Mouse (Mus musculus) CH12.LX (cell line): ENCODE data around the gene Fgfr2. TPM values are rescaled to one million over a fixed set of nuclear protein-coding genes. Genes with fewer than 3 reads are reported as not detected.

Experiments used
- DNase-seq: peaks from one replicate; pipeline ENCODE4 v3.0.0-alpha.2; 2013; ENCODE audit errors: extremely low read depth
- H3K27ac ChIP-seq: 2 replicates; pipeline ENCODE4 v1.5.1; 2012; ENCODE audit warnings: low read depth, mild to moderate bottlenecking, control low read depth, moderate library complexity; ENCODE audit not compliant: insufficient read depth
- H3K27me3 ChIP-seq: replicated peaks from 2 replicates; pipeline ENCODE3; 2012; ENCODE audit warnings: inconsistent platforms
- H3K36me3 ChIP-seq, 2 experiments: replicated peaks in 1 of 2; 2 replicates each; pipeline versions ENCODE3 to v1.6.1; 2012; ENCODE audit warnings: inconsistent platforms in 1 of 2, low read length in 1 of 2, mild to moderate bottlenecking in 1 of 2, mixed read lengths in 1 of 2, moderate library complexity in 1 of 2; ENCODE audit not compliant: control insufficient read depth in 1 of 2, insufficient read depth in 1 of 2
- H3K4me1 ChIP-seq, 2 experiments: 2 replicates each; pipeline ENCODE4 v1.6.1; 2012; ENCODE audit warnings: inconsistent platforms in 1 of 2, moderate library complexity in 1 of 2; ENCODE audit not compliant: insufficient read depth in 2 of 2, control insufficient read depth in 1 of 2
- H3K4me2 ChIP-seq: 2 replicates; pipeline ENCODE4 v1.6.1; 2012; ENCODE audit warnings: low read depth, mild to moderate bottlenecking, control low read depth; ENCODE audit not compliant: poor library complexity, insufficient read depth, severe bottlenecking
- H3K4me3 ChIP-seq, 3 experiments: fragments of 150-350 bp in 1 of 3; sonication (generic) in 1 of 3; replicated peaks in 1 of 3; 2 replicates each; pipeline versions ENCODE3 to v1.5.1; 2011 to 2012; ENCODE audit warnings: low read depth in 2 of 3, low read length in 2 of 3, mild to moderate bottlenecking in 2 of 3, moderate library complexity in 2 of 3, control low read depth in 1 of 3, improper control_type of control experiment in 1 of 3, inconsistent platforms in 1 of 3, mixed read lengths in 1 of 3; ENCODE audit not compliant: poor library complexity in 1 of 3
- H3K79me2 ChIP-seq: replicated peaks from 2 replicates; pipeline ENCODE4 v1.6.1; 2012; ENCODE audit warnings: mild to moderate bottlenecking, moderate library complexity; ENCODE audit not compliant: control insufficient read depth, poor library complexity, insufficient read depth, severe bottlenecking; ENCODE audit errors: extremely low read depth
- H3K9ac ChIP-seq: 2 replicates; pipeline ENCODE4 v1.6.1; 2012; ENCODE audit warnings: low read depth, mild to moderate bottlenecking, control low read depth, moderate library complexity; ENCODE audit not compliant: insufficient read depth
- H3K9me3 ChIP-seq: replicated peaks from 2 replicates; pipeline ENCODE3; 2012; ENCODE audit warnings: low read length, inconsistent platforms, mixed read lengths
- CHD1 ChIP-seq: IDR thresholded peaks from 2 replicates; pipeline ENCODE4 v1.6.1; 2012; ENCODE audit warnings: low read depth, low read length, improper control_type of control experiment, inconsistent platforms
- CHD2 ChIP-seq: IDR thresholded peaks from 2 replicates; pipeline ENCODE4 v1.6.1; 2011; ENCODE audit warnings: low read length, improper control_type of control experiment
- E2F4 ChIP-seq: IDR thresholded peaks from 2 replicates; pipeline ENCODE4 v1.6.1; 2011; ENCODE audit warnings: low read depth, low read length, improper control_type of control experiment; ENCODE audit not compliant: insufficient replicate concordance
- ELF1 ChIP-seq: IDR thresholded peaks from 2 replicates; pipeline ENCODE4 v1.6.1; 2014; ENCODE audit warnings: low read depth, mild to moderate bottlenecking, inconsistent platforms, low read length, improper control_type of control experiment
- EP300 ChIP-seq: IDR thresholded peaks from 2 replicates; pipeline ENCODE4 v1.6.1; 2011; ENCODE audit warnings: low read length, improper control_type of control experiment
- ETS1 ChIP-seq: conservative IDR thresholded peaks from 2 replicates; pipeline ENCODE4 v1.6.1; 2012; ENCODE audit warnings: low read depth, mild to moderate bottlenecking, inconsistent platforms, low read length, improper control_type of control experiment, moderate library complexity
- GABPA ChIP-seq: IDR thresholded peaks from 2 replicates; pipeline ENCODE4 v1.6.1; 2012; ENCODE audit warnings: low read depth, low read length, improper control_type of control experiment, inconsistent platforms; ENCODE audit not compliant: insufficient replicate concordance
- HCFC1 ChIP-seq: IDR thresholded peaks from 2 replicates; pipeline ENCODE4 v1.6.1; 2012; ENCODE audit warnings: low read depth, mild to moderate bottlenecking, inconsistent platforms, low read length, improper control_type of control experiment
- IRF4 ChIP-seq: IDR thresholded peaks from 2 replicates; pipeline ENCODE4 v1.6.1; 2014; ENCODE audit warnings: low read depth, mild to moderate bottlenecking, inconsistent platforms, low read length, improper control_type of control experiment
- JUN ChIP-seq: IDR thresholded peaks from 2 replicates; pipeline ENCODE4 v1.6.1; 2011; ENCODE audit warnings: low read depth, mild to moderate bottlenecking, low read length, improper control_type of control experiment, moderate library complexity; ENCODE audit not compliant: insufficient read depth
- JUND ChIP-seq: conservative IDR thresholded peaks from 2 replicates; pipeline ENCODE4 v1.6.1; 2011; ENCODE audit warnings: low read depth, low read length, improper control_type of control experiment
- KAT2A ChIP-seq: IDR thresholded peaks from 2 replicates; pipeline ENCODE4 v1.6.1; 2012; ENCODE audit warnings: low read length, improper control_type of control experiment, inconsistent platforms; ENCODE audit not compliant: insufficient replicate concordance
- MAX ChIP-seq: IDR thresholded peaks from 2 replicates; pipeline ENCODE4 v1.6.1; 2011; ENCODE audit warnings: low read length, improper control_type of control experiment
- MAZ ChIP-seq: IDR thresholded peaks from 2 replicates; pipeline ENCODE4 v1.6.1; 2012; ENCODE audit warnings: low read depth, mild to moderate bottlenecking, inconsistent platforms, low read length, improper control_type of control experiment, moderate library complexity
- MEF2A ChIP-seq: IDR thresholded peaks from 2 replicates; pipeline ENCODE4 v1.6.1; 2014; ENCODE audit warnings: low read depth, mild to moderate bottlenecking, inconsistent platforms, low read length, improper control_type of control experiment, borderline replicate concordance
- NELFE ChIP-seq: IDR thresholded peaks from 2 replicates; pipeline ENCODE4 v1.6.1; 2011; ENCODE audit warnings: low read depth, low read length, improper control_type of control experiment
- NRF1 ChIP-seq: IDR thresholded peaks from 2 replicates; pipeline ENCODE4 v1.6.1; 2014; ENCODE audit warnings: low read depth, mild to moderate bottlenecking, inconsistent platforms, low read length, improper control_type of control experiment, moderate library complexity
- POLR2A ChIP-seq: IDR thresholded peaks from 2 replicates; pipeline ENCODE4 v1.6.1; 2011; ENCODE audit warnings: low read depth, mild to moderate bottlenecking, improper control_type of control experiment, low read length
- RAD21 ChIP-seq: IDR thresholded peaks from 2 replicates; pipeline ENCODE4 v1.6.1; 2011; ENCODE audit warnings: low read depth, mild to moderate bottlenecking, low read length, improper control_type of control experiment, moderate library complexity
- SIN3A ChIP-seq: IDR thresholded peaks from 2 replicates; pipeline ENCODE4 v1.6.1; 2012; ENCODE audit warnings: low read length, improper control_type of control experiment, inconsistent platforms
- SMC3 ChIP-seq: IDR thresholded peaks from 2 replicates; pipeline ENCODE4 v1.6.1; 2011; ENCODE audit warnings: low read depth, low read length, improper control_type of control experiment
- TBP ChIP-seq: conservative IDR thresholded peaks from 2 replicates; pipeline ENCODE4 v1.6.1; 2011; ENCODE audit warnings: low read depth, low read length, improper control_type of control experiment
- TCF12 ChIP-seq: IDR thresholded peaks from 2 replicates; pipeline ENCODE4 v1.6.1; 2014; ENCODE audit warnings: low read depth, mild to moderate bottlenecking, inconsistent platforms, low read length, improper control_type of control experiment
- ZC3H11A ChIP-seq: IDR thresholded peaks from 2 replicates; pipeline ENCODE4 v1.6.1; 2012; ENCODE audit warnings: low read depth, mild to moderate bottlenecking, inconsistent platforms, low read length, improper control_type of control experiment
- ZKSCAN1 ChIP-seq: IDR thresholded peaks from 2 replicates; pipeline ENCODE4 v1.6.1; 2012; ENCODE audit warnings: low read depth, inconsistent platforms, low read length, improper control_type of control experiment, borderline replicate concordance
- ZMIZ1 ChIP-seq: IDR thresholded peaks from 2 replicates; pipeline ENCODE4 v1.6.1; 2012; ENCODE audit warnings: low read depth, mild to moderate bottlenecking, inconsistent platforms, low read length, improper control_type of control experiment
- ZNF384 ChIP-seq: IDR thresholded peaks from 2 replicates; pipeline ENCODE4 v1.6.1; 2012; ENCODE audit warnings: low read depth, low read length, improper control_type of control experiment, inconsistent platforms
- dilution Hi-C: fragments of 300-500 bp; cut with MboI; formaldehyde crosslinking; loops from 2 replicates; pipeline ENCODE4 v1.14.3; 2020; ENCODE audit warnings: low sequenced_read_pairs; ENCODE audit not compliant: extremely low pct_unique_long_range_greater_than_20kb, extremely low pct_ligation_motif_present
- in situ Hi-C: fragments of 300-500 bp; cut with MboI; formaldehyde crosslinking; loops from 3 replicates; pipeline ENCODE4 v1.14.3; 2019; ENCODE audit warnings: low sequenced_read_pairs, low pct_ligation_motif_present, low pct_unique_long_range_greater_than_20kb, mixed read lengths
- polyA plus RNA-seq: library from polyadenylated mRNA; unstranded; fragments of >175 nt; gene quantifications from 2 replicates; pipeline ENCODE4 v1.2.1, GENCODE M21; 2012; ENCODE audit warnings: low read depth; ENCODE audit not compliant: insufficient read length
- total RNA-seq, 2 experiments: library from RNA; depleted of rRNA; stranded (reverse); fragments of 300-350 nt in 1 of 2; fragments of >200 nt in 1 of 2; gene quantifications; 2 replicates each; pipeline ENCODE4 v1.2.3; 2012 to 2014

The Fgfr2 gene
- total and polyA plus RNA-seq, 3 experiments = not detected

- H3K36me3 ChIP-seq = no peaks in the 10 kb centered on the region
- H3K4me3 ChIP-seq = no peak overlapping the region
- no peak overlapping the region for H3K9ac ChIP-seq
- DNase-seq = no peak
- H3K79me2 ChIP-seq = no peaks in the 10 kb centered on the region
- TF ChIP-seq SIN3A (no peak), TBP (no peak), MEF2A (no peak), GABPA (no peak), JUND (no peak), POLR2A (no peak), CHD1 (no peak), ELF1 (no peak), NRF1 (no peak), E2F4 (no peak), MAZ (no peak), MAX (no peak), ZNF384 (no peak), CHD2 (no peak), ZKSCAN1 (no peak), EP300 (no peak)
- TF ChIP-seq, all 38 proteins: peak for 0
- H3K27me3 ChIP-seq = no peaks in the 10 kb centered on the region
- no peak overlapping the region for H3K27ac ChIP-seq
- H3K4me1 ChIP-seq = peaks cover 4 to 40% of the 10 kb centered on the region in 2 experiments; a peak in 2 of 4 replicates
- no peak overlapping the region for H3K4me2 ChIP-seq
- dilution Hi-C loops = no loop called here
- H3K9me3 ChIP-seq = no peaks in the 10 kb centered on the region
- in situ Hi-C loops = no loop called here
Observed at GRCm38 (mm10) chr7:132616391-132616790, 506.8 kb downstream of the Fgfr2 start.

GRCm38 (mm10) chr7:132615346-132615745 is 507.8 kb downstream of the Fgfr2 start:
- TF ChIP-seq ELF1 = no peak
- TF ChIP-seq MEF2A = no peak
- no peak for TF ChIP-seq ZMIZ1
- TF ChIP-seq ZC3H11A = no peak
- TF ChIP-seq ETS1 = no peak
- TF ChIP-seq NRF1 = no peak
- no peak for TF ChIP-seq EP300
- TF ChIP-seq TCF12 = no peak
- TF ChIP-seq ZNF384 = no peak
- TF ChIP-seq HCFC1 = no peak
- TF ChIP-seq MAZ = no peak
- no peak for TF ChIP-seq NELFE
- no peak for TF ChIP-seq IRF4
- TF ChIP-seq KAT2A = no peak
- TF ChIP-seq JUN = no peak
- no peak for TF ChIP-seq RAD21
- no peak for TF ChIP-seq SMC3
- TF ChIP-seq SIN3A = no peak

More at GRCm38 (mm10) chr7:132615346-132615745, 507.8 kb downstream of the Fgfr2 start:
- no peaks in the 10 kb centered on the region for H3K36me3 ChIP-seq
- dilution Hi-C loops = no loop called here
- in situ Hi-C loops = no loop called here
- no peaks in the 10 kb centered on the region for H3K79me2 ChIP-seq
- H3K4me3 ChIP-seq = no peak overlapping the region
- H3K27me3 ChIP-seq = no peaks in the 10 kb centered on the region
- no peaks in the 10 kb centered on the region for H3K9me3 ChIP-seq
- peaks cover 6 to 47% of the 10 kb centered on the region in 2 experiments; a peak in 2 of 4 replicates for H3K4me1 ChIP-seq
- H3K27ac ChIP-seq = no peak overlapping the region
- DNase-seq = no peak
- H3K4me2 ChIP-seq = no peak overlapping the region
- no peak overlapping the region for H3K9ac ChIP-seq
